Mouse (Mus musculus): ENCODE measurements around the gene Mapk13. TPM values are rescaled to one million over a fixed set of nuclear protein-coding genes. Genes with fewer than 3 reads are reported as not detected.
A peak's percentile ranks its signal among the peaks of the same experiment; 100 is the strongest.
"Not testable (repeated sequence)": the region's sequence is repeated elsewhere in the genome, so short reads cannot be mapped to it uniquely, and the experiment has no call there.

The Mapk13 gene
- polyA plus RNA-seq, 1 experiment from 2014 or later, result 0.72 TPM

- no peak overlapping the region for H3K9ac ChIP-seq
- H3K4me2 ChIP-seq, result no peak overlapping the region
- no peaks in the 10 kb centered on the region for H3K4me1 ChIP-seq
- no peak for ATAC-seq
- H3K4me3 ChIP-seq, result no peak overlapping the region
- no peaks in the 10 kb centered on the region for H3K27me3 ChIP-seq
- H3K9me3 ChIP-seq (replicated peaks), result no peaks in the 10 kb centered on the region
- H3K27ac ChIP-seq, result no peak overlapping the region
- 66% methylated on average over 5 of the region's 5 CpGs for WGBS
- no peaks in the 10 kb centered on the region for H3K36me3 ChIP-seq (ENCODE audit: poor library complexity, severe bottlenecking)
Observed at GRCm38 (mm10) chr17:28756447-28756846, 12.7 kb upstream of the Mapk13 start.

- Histone ChIP-seq H3K9me3 (replicated peaks) (no peaks in the 10 kb centered on the region), H3K4me2 (no peak overlapping the region), H3K36me3 (ENCODE audit: poor library complexity, severe bottlenecking) (no peaks in the 10 kb centered on the region), H3K4me1 (no peaks in the 10 kb centered on the region), H3K4me3 (no peak overlapping the region), H3K27me3 (no peaks in the 10 kb centered on the region), H3K27ac (no peak overlapping the region), H3K9ac (no peak overlapping the region)
- WGBS, result 80% methylated on average over 2 of the region's 2 CpGs
- no peak for ATAC-seq
Observed at GRCm38 (mm10) chr17:28757470-28757869, 11.6 kb upstream of the Mapk13 start.

- Histone ChIP-seq H3K4me2 (no peak overlapping the region), H3K27me3 (no peaks in the 10 kb centered on the region), H3K36me3 (ENCODE audit: poor library complexity, severe bottlenecking) (no peaks in the 10 kb centered on the region), H3K27ac (no peak overlapping the region), H3K4me3 (no peak overlapping the region), H3K9ac (no peak overlapping the region), H3K4me1 (no peaks in the 10 kb centered on the region), H3K9me3 (replicated peaks) (no peaks in the 10 kb centered on the region)
- no peak for ATAC-seq
- 82% methylated on average over 8 of the region's 8 CpGs for WGBS
Observed at GRCm38 (mm10) chr17:28760736-28761312, 8.3 kb upstream of the Mapk13 start.

- H3K27me3 ChIP-seq, result peaks cover 3% of the 10 kb centered on the region; the same call in 1 of the 2 replicates
- H3K36me3 ChIP-seq (ENCODE audit: poor library complexity, severe bottlenecking), result no peaks in the 10 kb centered on the region
- WGBS, result 20% methylated on average over 3 of the region's 3 CpGs
- H3K4me3 ChIP-seq, result no peak overlapping the region
- no peak overlapping the region for H3K4me2 ChIP-seq
- no peaks in the 10 kb centered on the region for H3K9me3 ChIP-seq (replicated peaks)
- no peak overlapping the region for H3K9ac ChIP-seq
- no peak for ATAC-seq
- no peak overlapping the region for H3K27ac ChIP-seq
- no peaks in the 10 kb centered on the region for H3K4me1 ChIP-seq
Observed at GRCm38 (mm10) chr17:28761871-28762270, 7.2 kb upstream of the Mapk13 start.

- Histone ChIP-seq H3K4me1 (peaks cover 15% of the 10 kb centered on the region), H3K9me3 (replicated peaks) (no peaks in the 10 kb centered on the region), H3K36me3 (ENCODE audit: poor library complexity, severe bottlenecking) (no peaks in the 10 kb centered on the region), H3K9ac (no peak overlapping the region), H3K4me3 (no peak overlapping the region), H3K27ac (no peak overlapping the region), H3K27me3 (peaks cover 40% of the 10 kb centered on the region), H3K4me2 (no peak overlapping the region)
- no peak for ATAC-seq
- WGBS, result 77% methylated on average over 3 of the region's 3 CpGs
Observed at GRCm38 (mm10) chr17:28766203-28766602, 2.9 kb upstream of the Mapk13 start.

- Histone ChIP-seq H3K27ac (no peak overlapping the region), H3K4me3 (no peak overlapping the region), H3K9ac (no peak overlapping the region), H3K4me1 (peaks cover 15% of the 10 kb centered on the region), H3K9me3 (replicated peaks) (no peaks in the 10 kb centered on the region), H3K36me3 (ENCODE audit: poor library complexity, severe bottlenecking) (no peaks in the 10 kb centered on the region), H3K27me3 (peaks cover 45% of the 10 kb centered on the region), H3K4me2 (no peak overlapping the region)
- 80% methylated on average over 11 of the region's 11 CpGs for WGBS
- ATAC-seq, result no peak
Observed at GRCm38 (mm10) chr17:28766781-28767515, 2.1 kb upstream of the Mapk13 start.

- no peaks in the 10 kb centered on the region for H3K36me3 ChIP-seq (ENCODE audit: poor library complexity, severe bottlenecking)
- H3K27ac ChIP-seq, result no peak overlapping the region
- H3K4me1 ChIP-seq, result peaks cover 15% of the 10 kb centered on the region
- WGBS, result 5% methylated on average over 21 of the region's 24 CpGs
- H3K4me3 ChIP-seq, result peak overlapping the region; percentile 38
- 0 out of 2 replicates have a peak, but pooled peaks cover 2% of the 10 kb centered on the region for H3K9me3 ChIP-seq (replicated peaks)
- ATAC-seq, result no peak
- H3K4me2 ChIP-seq, result peak overlapping the region; percentile 71
- H3K9ac ChIP-seq, result peak overlapping the region; percentile 52
- peaks cover 45% of the 10 kb centered on the region for H3K27me3 ChIP-seq
Observed at GRCm38 (mm10) chr17:28769875-28770421, 851 bp downstream of the Mapk13 start.

GRCm38 (mm10) chr17:28771289-28771688 lies 2.2 kb downstream of the Mapk13 start:
- no peak for ATAC-seq
- no peak overlapping the region for H3K27ac ChIP-seq
- 0 out of 2 replicates have a peak, but pooled peaks cover 2% of the 10 kb centered on the region for H3K9me3 ChIP-seq (replicated peaks)
- no peak overlapping the region for H3K9ac ChIP-seq
- no peaks in the 10 kb centered on the region for H3K36me3 ChIP-seq (ENCODE audit: poor library complexity, severe bottlenecking)
- H3K4me1 ChIP-seq, result peaks cover 15% of the 10 kb centered on the region
- no peak overlapping the region for H3K4me3 ChIP-seq
- WGBS, result 91% methylated on average over 5 of the region's 5 CpGs
- H3K27me3 ChIP-seq, result peaks cover 45% of the 10 kb centered on the region
- no peak overlapping the region for H3K4me2 ChIP-seq

GRCm38 (mm10) chr17:28774303-28774702 lies 5.2 kb downstream of the Mapk13 start:
- Histone ChIP-seq H3K27me3 (peaks cover 24% of the 10 kb centered on the region), H3K4me1 (peaks cover 10% of the 10 kb centered on the region)
- not testable (repeated sequence) for H3K9ac ChIP-seq; H3K9me3 ChIP-seq (replicated peaks); H3K4me2 ChIP-seq; H3K27ac ChIP-seq; H3K36me3 ChIP-seq (ENCODE audit: poor library complexity, severe bottlenecking); ATAC-seq; H3K4me3 ChIP-seq
- 96% methylated on average over 7 of the region's 9 CpGs for WGBS

- WGBS, result 87% methylated on average over 4 of the region's 4 CpGs
- no peak overlapping the region for H3K9ac ChIP-seq
Observed at GRCm38 (mm10) chr17:28775161-28775560, 6.1 kb downstream of the Mapk13 start.

GRCm38 (mm10) chr17:28776817-28777216 lies 7.7 kb downstream of the Mapk13 start:
- 92% methylated on average over 3 of the region's 3 CpGs for WGBS
- no peak overlapping the region for H3K4me2 ChIP-seq
- no peak overlapping the region for H3K9ac ChIP-seq
- no peaks in the 10 kb centered on the region for H3K27me3 ChIP-seq
- H3K9me3 ChIP-seq (replicated peaks), result 0 out of 2 replicates have a peak, but pooled peaks cover 2% of the 10 kb centered on the region
- no peaks in the 10 kb centered on the region for H3K4me1 ChIP-seq
- ATAC-seq, result no peak
- no peak overlapping the region for H3K27ac ChIP-seq
- H3K4me3 ChIP-seq, result no peak overlapping the region
- no peaks in the 10 kb centered on the region for H3K36me3 ChIP-seq (ENCODE audit: poor library complexity, severe bottlenecking)

More at GRCm38 (mm10) chr17:28775161-28775560, 6.1 kb downstream of the Mapk13 start:
- Histone ChIP-seq H3K9me3 (replicated peaks) (0 out of 2 replicates have a peak, but pooled peaks cover 2% of the 10 kb centered on the region), H3K4me2 (no peak overlapping the region), H3K27ac (no peak overlapping the region), H3K27me3 (peaks cover 16% of the 10 kb centered on the region), H3K36me3 (ENCODE audit: poor library complexity, severe bottlenecking) (no peaks in the 10 kb centered on the region), H3K4me1 (peaks cover 1% of the 10 kb centered on the region; the same call in 1 of the 2 replicates), H3K4me3 (no peak overlapping the region)
- no peak for ATAC-seq

- no peak for ATAC-seq
- 86% methylated on average over 16 of the region's 16 CpGs for WGBS
- no peak overlapping the region for H3K4me3 ChIP-seq
- H3K4me1 ChIP-seq, result no peaks in the 10 kb centered on the region
- no peak overlapping the region for H3K9ac ChIP-seq
- no peak overlapping the region for H3K27ac ChIP-seq
- no peaks in the 10 kb centered on the region for H3K36me3 ChIP-seq (ENCODE audit: poor library complexity, severe bottlenecking)
- H3K4me2 ChIP-seq, result no peak overlapping the region
- no peaks in the 10 kb centered on the region for H3K27me3 ChIP-seq
- H3K9me3 ChIP-seq (replicated peaks), result 0 out of 2 replicates have a peak, but pooled peaks cover 2% of the 10 kb centered on the region
Observed at GRCm38 (mm10) chr17:28777231-28778005, 8.3 kb downstream of the Mapk13 start.

Data from forebrain, embryonic 13.5 days (tissue).